ENCODE assay signal across 18 mouse cellular contexts in the genomic region with DNA sequence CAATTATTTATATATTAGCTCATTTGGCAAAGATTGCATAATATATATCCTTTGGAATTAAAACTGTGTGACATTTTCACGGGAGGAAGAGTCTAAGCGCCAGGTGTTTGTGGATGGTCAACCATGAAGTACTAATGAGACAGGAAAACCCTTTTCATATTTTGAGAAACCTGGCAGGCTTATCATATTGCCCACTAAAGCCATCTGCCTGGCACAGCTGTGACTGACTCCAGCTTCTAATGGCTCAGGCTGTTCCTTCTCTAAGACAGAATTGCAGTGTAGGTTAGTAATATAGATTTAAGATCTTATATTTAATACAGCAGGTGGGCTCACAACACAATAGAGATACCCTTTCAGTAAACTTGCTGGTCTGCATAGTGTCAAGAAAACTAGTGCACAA. TPM values are rescaled to one million over a fixed set of nuclear protein-coding genes. Genes with fewer than 3 reads are reported as not detected.
DNase-seq lines count a peak whose midpoint lies in the region; ATAC-seq and TF ChIP-seq lines count a peak whose summit lies in the region.
"Had no signal": no experiment of that assay in that cellular context is flagged by ENCODE, and none has a peak within 500 bp of the region (broad histone marks: within the 10 kb centered on the region; RNA-seq: fewer than 3 reads in every experiment).

No protein-coding gene starts in this region.

- peaks cover 16% of the 10 kb centered on the region for H3K4me1 ChIP-seq in forebrain, embryonic 15.5 days
- H3K4me1 ChIP-seq in forebrain, embryonic 12.5 days, result peaks cover 13% of the 10 kb centered on the region
- no peaks in the 10 kb centered on the region for H3K4me1 ChIP-seq in midbrain, postnatal 0 days (ENCODE audit: insufficient read depth, low read length)
- H3K4me1 ChIP-seq in midbrain, embryonic 11.5 days (ENCODE audit: control insufficient read depth, insufficient read depth, low read length), result no peaks in the 10 kb centered on the region
- 0 out of 2 replicates have a peak, but pooled peaks cover 2% of the 10 kb centered on the region for H3K4me1 ChIP-seq in liver, embryonic 11.5 days (replicated peaks; ENCODE audit: control insufficient read depth, insufficient read depth, low read length)
- H3K4me1 ChIP-seq: neural tube, embryonic 12.5 days had no signal

- no peak for TF ChIP-seq CTCF in midbrain, postnatal 0 days (IDR thresholded peaks at IDR 0.05)

- 0 out of 2 replicates have a peak, but pooled peaks have one; percentile 26 for ATAC-seq in forebrain, embryonic 15.5 days (replicated peaks)
- no peak for ATAC-seq in forebrain, embryonic 12.5 days (ENCODE audit: low FRiP score)
- ATAC-seq in midbrain, postnatal 0 days (ENCODE audit: low FRiP score), result peak; percentile 27; the same call in 1 of the 2 replicates
- ATAC-seq in midbrain, embryonic 11.5 days (ENCODE audit: low FRiP score), result no peak
- ATAC-seq in liver, embryonic 11.5 days (replicated peaks; ENCODE audit: low FRiP score), result no peak
- ATAC-seq: liver, postnatal 0 days had no signal

- no peak overlapping the region for H3K4me3 ChIP-seq in forebrain, embryonic 15.5 days
- H3K4me3 ChIP-seq in forebrain, embryonic 12.5 days (replicated peaks), result no peak overlapping the region
- H3K4me3 ChIP-seq in midbrain, postnatal 0 days (ENCODE audit: low read depth, low read length), result no peak overlapping the region
- no peak overlapping the region for H3K4me3 ChIP-seq in midbrain, embryonic 11.5 days (ENCODE audit: low read depth, low read length)
- H3K4me3 ChIP-seq in liver, embryonic 11.5 days (ENCODE audit: low read depth, low read length), result no peak overlapping the region
- H3K4me3 ChIP-seq: limb, embryonic 15.5 days; megakaryocyte, embryonic 14.5 days; neural tube, embryonic 12.5 days had no signal

- H3K4me2 ChIP-seq in forebrain, embryonic 15.5 days (replicated peaks), result no peak overlapping the region
- no peak overlapping the region for H3K4me2 ChIP-seq in forebrain, embryonic 12.5 days
- H3K4me2 ChIP-seq in midbrain, postnatal 0 days (ENCODE audit: low read depth, low read length, poor library complexity, severe bottlenecking), result no peak overlapping the region
- no peak overlapping the region for H3K4me2 ChIP-seq in midbrain, embryonic 11.5 days
- no peak overlapping the region for H3K4me2 ChIP-seq in liver, embryonic 11.5 days
- H3K4me2 ChIP-seq: limb, embryonic 15.5 days; neural tube, embryonic 12.5 days had no signal

- no peaks in the 10 kb centered on the region for H3K27me3 ChIP-seq in forebrain, embryonic 15.5 days
- H3K27me3 ChIP-seq in forebrain, embryonic 12.5 days, result no peaks in the 10 kb centered on the region
- H3K27me3 ChIP-seq in midbrain, postnatal 0 days (ENCODE audit: insufficient read depth, low read length), result no peaks in the 10 kb centered on the region
- H3K27me3 ChIP-seq in midbrain, embryonic 11.5 days (ENCODE audit: control insufficient read depth, insufficient read depth, low read length), result no peaks in the 10 kb centered on the region
- no peaks in the 10 kb centered on the region for H3K27me3 ChIP-seq in liver, embryonic 11.5 days (replicated peaks; ENCODE audit: control insufficient read depth, insufficient read depth, low read length)
- H3K27me3 ChIP-seq: limb, embryonic 15.5 days; megakaryocyte, embryonic 14.5 days; neural tube, embryonic 12.5 days had no signal

- H3K9me3 ChIP-seq in forebrain, embryonic 15.5 days, result no peaks in the 10 kb centered on the region
- H3K9me3 ChIP-seq in forebrain, embryonic 12.5 days, result no peaks in the 10 kb centered on the region
- no peaks in the 10 kb centered on the region for H3K9me3 ChIP-seq in midbrain, postnatal 0 days (ENCODE audit: low read length)
- no peaks in the 10 kb centered on the region for H3K9me3 ChIP-seq in midbrain, embryonic 11.5 days (ENCODE audit: control insufficient read depth, low read length)
- H3K9me3 ChIP-seq in liver, embryonic 11.5 days (ENCODE audit: control insufficient read depth, low read length), result no peaks in the 10 kb centered on the region
- H3K9me3 ChIP-seq: limb, embryonic 15.5 days; megakaryocyte, embryonic 14.5 days; neural tube, embryonic 12.5 days had no signal

- peak; percentile 79 for DNase-seq in midbrain, postnatal 0 days (ENCODE audit: low spot score)
- no peak for DNase-seq in midbrain, embryonic 11.5 days (ENCODE audit: low spot score, missing footprints)
- DNase-seq in cerebellum, adult 9-10 months, result peak; percentile 83
- no peak for DNase-seq in adrenal gland, postnatal 10 days
- DNase-seq in liver, embryonic 11.5 days (ENCODE audit: low spot score), result no peak
- DNase-seq: adrenal gland, adult 8-10 months; heart, adult 18-20 months; kidney, adult 18-20 months; kidney, postnatal 14 days; liver, postnatal 0 days; lung, postnatal 14 days; right cerebral cortex, postnatal 4 days; thymus, postnatal 36 days had no signal

- H3K36me3 ChIP-seq in forebrain, embryonic 15.5 days, result no peaks in the 10 kb centered on the region
- H3K36me3 ChIP-seq in forebrain, embryonic 12.5 days (replicated peaks), result no peaks in the 10 kb centered on the region
- H3K36me3 ChIP-seq in midbrain, postnatal 0 days (ENCODE audit: insufficient read depth, low read length), result no peaks in the 10 kb centered on the region
- H3K36me3 ChIP-seq in midbrain, embryonic 11.5 days (ENCODE audit: control insufficient read depth, insufficient read depth, low read length), result no peaks in the 10 kb centered on the region
- H3K36me3 ChIP-seq in liver, embryonic 11.5 days (ENCODE audit: control insufficient read depth, insufficient read depth, low read length), result no peaks in the 10 kb centered on the region
- H3K36me3 ChIP-seq: limb, embryonic 15.5 days; neural tube, embryonic 12.5 days had no signal

- no peak overlapping the region for H3K27ac ChIP-seq in forebrain, embryonic 15.5 days (replicated peaks)
- no peak overlapping the region for H3K27ac ChIP-seq in forebrain, embryonic 12.5 days
- no peak overlapping the region for H3K27ac ChIP-seq in midbrain, postnatal 0 days (ENCODE audit: low read depth, low read length)
- no peak overlapping the region for H3K27ac ChIP-seq in midbrain, embryonic 11.5 days (ENCODE audit: low read depth, low read length)
- no peak overlapping the region for H3K27ac ChIP-seq in liver, embryonic 11.5 days (ENCODE audit: low read depth, low read length)
- H3K27ac ChIP-seq: limb, embryonic 15.5 days; neural tube, embryonic 12.5 days had no signal

- no peak overlapping the region for H3K9ac ChIP-seq in forebrain, embryonic 15.5 days (replicated peaks)
- H3K9ac ChIP-seq in forebrain, embryonic 12.5 days, result no peak overlapping the region
- no peak overlapping the region for H3K9ac ChIP-seq in midbrain, postnatal 0 days (replicated peaks; ENCODE audit: low read length, poor library complexity, severe bottlenecking)
- H3K9ac ChIP-seq in midbrain, embryonic 11.5 days (ENCODE audit: low read length), result no peak overlapping the region
- no peak overlapping the region for H3K9ac ChIP-seq in liver, embryonic 11.5 days (ENCODE audit: low read depth, low read length)
- H3K9ac ChIP-seq: limb, embryonic 15.5 days; liver, postnatal 0 days; neural tube, embryonic 12.5 days had no signal

- WGBS in forebrain, embryonic 15.5 days, result 65% methylated on average over 2 of the region's 2 CpGs
- 80% methylated on average over 2 of the region's 2 CpGs for WGBS in forebrain, embryonic 12.5 days
- 83% methylated on average over 2 of the region's 2 CpGs for whole genome bisulfite sequencing in midbrain, postnatal 0 days
- WGBS in midbrain, embryonic 11.5 days, result 89% methylated on average over 2 of the region's 2 CpGs
- WGBS in liver, embryonic 11.5 days, result 84% methylated on average over 2 of the region's 2 CpGs

RNA-seq across cellular contexts. Expression of gene Ift57, which starts 21.6 kb away (rescaled TPM):
- polyA plus RNA-seq in forebrain, embryonic 15.5 days (2015; fragmentation: Nextera tagmentation; extraction: Ambion mirVana), result 46.9 and 48.6 TPM in 2 replicates
- polyA plus RNA-seq in forebrain, embryonic 12.5 days (2016; fragmentation: Nextera tagmentation; extraction: Ambion mirVana), result 36.6 and 39.0 TPM in 2 replicates
- total RNA-seq in midbrain, postnatal 0 days (2014; rRNA removed), result 16.1 and 17.6 TPM in 2 replicates
- 41.9 and 44.2 TPM in 2 replicates for polyA plus RNA-seq in midbrain, postnatal 0 days (2015; fragmentation: Nextera tagmentation; extraction: Ambion mirVana)
- polyA plus RNA-seq in midbrain, embryonic 11.5 days (2014; fragmentation: Nextera tagmentation; extraction: Ambion mirVana), result 34.1 and 34.6 TPM in 2 replicates
- 10 to 100 TPM; 19.4 to 22.1 TPM for total RNA-seq in adrenal gland, postnatal 10 days (2021)
- 9.5 and 12.0 TPM in 2 replicates for polyA plus RNA-seq in liver, embryonic 11.5 days (2014; fragmentation: Nextera tagmentation; extraction: Ambion mirVana)

Comparison
In these comparisons a context has a peak if more than half of its experiments do, and no peak if none do; other contexts are left out.
1. ATAC-seq: peak in forebrain, embryonic 15.5 days (single experiment) and midbrain, postnatal 0 days (single experiment); none in forebrain, embryonic 12.5 days (single experiment), midbrain, embryonic 11.5 days (single experiment) and liver, embryonic 11.5 days (single experiment).
2. DNase-seq: peak in midbrain, postnatal 0 days (single experiment) and cerebellum, adult 9-10 months (single experiment); none in midbrain, embryonic 11.5 days (single experiment), adrenal gland, postnatal 10 days (single experiment) and liver, embryonic 11.5 days (single experiment).